Mouse (Mus musculus) thymus, adult 2 months (tissue): Measurements from ENCODE around the gene Hs6st3.

Experiments
- CTCF ChIP-seq: fragments of 200-500 bp; IDR thresholded peaks from 2 replicates; pipeline ENCODE4 v1.5.1; 2012; ENCODE audit warnings: mild to moderate bottlenecking, control low read depth, low read length, moderate library complexity, borderline replicate concordance; ENCODE audit not compliant: control insufficient read depth, poor library complexity, insufficient read depth; ENCODE audit errors: extremely low read depth
- POLR2A ChIP-seq: fragments of 200-500 bp; IDR thresholded peaks from 2 replicates; pipeline ENCODE4 v1.6.1; 2012; ENCODE audit warnings: mild to moderate bottlenecking, low read length, control low read depth, moderate library complexity; ENCODE audit not compliant: control insufficient read depth, poor library complexity, insufficient read depth; ENCODE audit errors: extremely low read depth

DNA sequence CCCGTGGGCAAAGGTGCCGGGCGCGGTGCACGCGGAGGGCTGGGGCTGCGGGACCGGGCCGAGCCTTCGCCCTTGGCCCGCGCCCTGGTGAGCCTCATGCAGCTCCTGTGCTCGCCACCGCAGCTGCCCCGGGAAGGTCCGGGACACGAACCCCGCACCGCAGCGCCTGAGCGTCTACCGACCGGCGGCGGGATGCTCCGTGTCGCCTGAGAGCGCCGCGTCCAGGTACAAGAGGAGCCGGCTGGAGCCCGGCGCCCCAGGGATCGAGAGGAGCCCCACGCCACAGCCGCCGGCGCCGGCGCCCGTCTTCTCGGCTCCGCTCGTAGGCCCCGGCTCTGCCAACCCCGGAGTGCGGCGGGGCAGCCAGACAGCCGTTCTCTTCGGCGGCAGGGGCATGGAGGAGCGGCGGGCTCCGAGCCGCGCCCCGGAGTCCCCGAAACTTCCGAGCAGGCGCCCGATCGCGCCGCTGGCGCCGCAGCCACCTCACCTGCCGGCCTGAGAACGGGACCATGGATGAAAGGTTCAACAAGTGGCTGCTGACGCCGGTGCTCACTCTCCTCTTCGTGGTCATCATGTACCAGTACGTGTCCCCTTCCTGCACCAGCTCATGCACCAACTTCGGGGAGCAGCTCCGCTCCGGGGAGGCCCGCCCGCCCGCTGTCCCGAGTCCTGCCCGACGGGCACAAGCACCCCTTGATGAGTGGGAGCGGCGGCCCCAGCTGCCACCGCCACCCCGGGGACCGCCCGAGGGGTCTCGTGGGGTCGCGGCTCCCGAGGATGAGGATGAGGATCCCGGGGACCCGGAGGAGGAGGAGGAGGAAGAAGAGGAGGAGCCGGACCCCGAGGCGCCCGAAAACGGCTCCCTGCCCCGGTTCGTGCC lies at the start of gene Hs6st3:
- no peak for TF ChIP-seq POLR2A
- TF ChIP-seq CTCF: no peak
